Mouse (Mus musculus): ENCODE data around the gene Fkrp. TPM values are rescaled to one million over a fixed set of nuclear protein-coding genes. Genes with fewer than 3 reads are reported as not detected.

Fkrp gene
- polyA plus RNA-seq, 1 experiment, result 11.7 TPM

DNA sequence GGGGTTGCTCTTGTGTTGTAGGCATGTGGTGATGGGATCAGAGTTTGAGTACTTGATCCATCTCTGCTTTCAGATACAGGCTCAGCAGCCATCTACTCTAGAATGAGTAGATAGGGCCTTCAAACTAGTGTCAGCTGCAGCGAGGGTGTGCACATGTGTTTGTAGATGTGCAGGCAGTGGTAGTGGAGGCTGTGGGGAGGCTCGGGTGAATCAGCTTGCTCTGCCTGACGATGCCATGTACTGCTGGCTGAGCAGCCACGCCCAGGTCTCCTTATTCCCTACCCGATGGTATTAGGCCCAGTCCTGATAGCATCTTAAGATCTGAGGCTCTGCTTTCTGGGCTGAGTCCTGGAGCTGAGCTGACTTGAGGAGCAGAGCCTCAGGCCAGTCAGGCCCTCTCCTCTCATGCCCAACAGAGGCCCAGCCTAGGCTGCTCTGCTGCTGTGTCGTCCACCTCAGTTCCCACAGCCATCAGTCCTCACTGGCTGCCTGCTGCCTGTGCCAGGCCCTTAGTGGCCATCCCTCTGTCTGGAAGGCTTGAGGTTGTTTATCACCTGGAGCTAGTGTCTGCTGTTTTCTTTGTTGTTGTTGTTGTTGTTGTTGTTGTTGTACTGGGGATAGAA lies 22.4 kb upstream of the Fkrp start:
- WGBS, result 60% methylated on average over 6 of the region's 6 CpGs
- no peak for DNase-seq (ENCODE audit: low read depth, low spot score)

- 89% methylated on average over 18 of the region's 18 CpGs for WGBS
Measured at GRCm38 (mm10) chr7:16837916-16838803, 21.6 kb upstream of the Fkrp start.

GRCm38 (mm10) chr7:16830449-16830848 lies 13.9 kb upstream of the Fkrp start:
- DNase-seq (ENCODE audit: low read depth, low spot score), result no peak
- 86% methylated on average over 9 of the region's 9 CpGs for WGBS

More at GRCm38 (mm10) chr7:16837916-16838803, 21.6 kb upstream of the Fkrp start:
- DNase-seq (ENCODE audit: low read depth, low spot score), result no peak

- DNase-seq (ENCODE audit: low read depth, low spot score), result no peak
- 70% methylated on average over 4 of the region's 4 CpGs for WGBS
Measured at GRCm38 (mm10) chr7:16827274-16827673, 10.7 kb upstream of the Fkrp start.

- WGBS, result 84% methylated on average over 5 of the region's 5 CpGs
Measured at GRCm38 (mm10) chr7:16826571-16826970, 10.0 kb upstream of the Fkrp start.

GRCm38 (mm10) chr7:16825785-16826184 lies 9.3 kb upstream of the Fkrp start:
- no peak for DNase-seq (ENCODE audit: low read depth, low spot score)
- WGBS, result 73% methylated on average over 10 of the region's 10 CpGs

More at GRCm38 (mm10) chr7:16826571-16826970, 10.0 kb upstream of the Fkrp start:
- DNase-seq (ENCODE audit: low read depth, low spot score), result no peak

- no peak for DNase-seq (ENCODE audit: low read depth, low spot score)
- 74% methylated on average over 5 of the region's 5 CpGs for WGBS
Measured at GRCm38 (mm10) chr7:16823734-16824133, 7.2 kb upstream of the Fkrp start.

DNA sequence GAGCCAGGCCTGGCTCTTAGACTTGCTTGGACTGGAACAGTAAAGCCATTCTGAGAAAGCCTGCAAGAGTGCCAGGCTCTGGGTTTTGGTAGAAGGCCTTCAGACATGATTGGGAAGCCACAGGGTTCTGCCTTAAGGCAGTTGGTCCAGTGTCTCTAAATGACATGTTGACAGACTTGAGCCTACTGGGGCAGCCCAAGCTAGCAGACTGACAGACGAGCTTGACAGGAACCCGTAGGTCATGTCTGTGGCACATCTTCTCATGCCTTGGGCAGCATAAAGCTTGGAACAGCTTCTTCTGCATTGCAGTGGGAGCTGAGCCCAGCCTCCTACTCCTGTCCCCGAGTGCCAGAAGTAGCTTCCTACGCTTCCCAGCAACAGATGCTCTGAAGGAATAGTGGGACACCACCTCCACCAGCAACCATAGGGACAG lies 5.2 kb upstream of the Fkrp start:
- no peak for DNase-seq (ENCODE audit: low read depth, low spot score)
- WGBS, result 77% methylated on average over 4 of the region's 4 CpGs

DNA sequence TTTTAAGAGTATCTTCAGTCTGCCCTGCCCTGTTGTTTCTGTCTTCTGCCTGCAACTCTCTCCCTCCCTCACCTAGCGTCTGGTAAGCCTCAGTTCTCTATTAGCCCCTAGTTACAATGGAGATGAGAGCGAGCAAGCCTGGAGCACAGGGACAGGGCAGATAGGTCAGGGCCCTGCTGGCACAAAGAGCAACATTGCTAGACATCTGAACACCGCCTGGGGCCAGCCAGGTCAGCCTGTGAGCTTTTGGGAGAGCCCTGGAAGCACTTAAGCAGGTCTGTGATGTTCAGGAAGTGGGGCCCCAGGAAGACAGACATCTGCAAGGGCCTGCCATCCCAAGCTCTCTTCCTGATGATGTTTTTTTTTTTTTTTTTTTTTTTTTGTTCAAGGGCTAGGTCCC lies 4.6 kb upstream of the Fkrp start:
- no peak for DNase-seq (ENCODE audit: low read depth, low spot score)
- 75% methylated on average over 3 of the region's 3 CpGs for WGBS

GRCm38 (mm10) chr7:16820271-16820763 lies 3.8 kb upstream of the Fkrp start:
- WGBS, result 57% methylated on average over 5 of the region's 5 CpGs
- no peak for DNase-seq (ENCODE audit: low read depth, low spot score)

GRCm38 (mm10) chr7:16819794-16820193 lies 3.3 kb upstream of the Fkrp start:
- 76% methylated on average over 5 of the region's 5 CpGs for WGBS

DNA sequence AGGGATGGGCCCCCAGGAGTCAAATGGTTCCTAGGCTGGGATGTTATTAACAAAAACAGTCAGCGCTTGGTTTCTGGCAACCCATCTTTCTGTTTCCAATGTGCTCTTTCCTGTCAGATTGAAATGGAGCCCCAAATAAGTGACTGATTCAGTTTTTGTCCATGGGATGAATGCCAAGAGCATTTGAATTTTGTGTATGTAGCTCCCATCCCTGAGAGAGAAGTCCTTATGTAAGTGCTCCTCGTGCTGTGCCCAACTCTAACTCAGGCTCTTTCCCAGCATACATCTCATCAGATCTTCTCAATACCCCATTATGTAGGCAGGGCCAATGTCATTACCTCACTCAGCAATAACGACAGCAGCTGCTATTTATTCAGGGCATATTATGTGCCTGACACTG lies 1.2 kb upstream of the Fkrp start:
- no peak for DNase-seq (ENCODE audit: low read depth, low spot score)
- WGBS, result 31% methylated on average over 3 of the region's 3 CpGs

More at GRCm38 (mm10) chr7:16819794-16820193, 3.3 kb upstream of the Fkrp start:
- no peak for DNase-seq (ENCODE audit: low read depth, low spot score)

DNA sequence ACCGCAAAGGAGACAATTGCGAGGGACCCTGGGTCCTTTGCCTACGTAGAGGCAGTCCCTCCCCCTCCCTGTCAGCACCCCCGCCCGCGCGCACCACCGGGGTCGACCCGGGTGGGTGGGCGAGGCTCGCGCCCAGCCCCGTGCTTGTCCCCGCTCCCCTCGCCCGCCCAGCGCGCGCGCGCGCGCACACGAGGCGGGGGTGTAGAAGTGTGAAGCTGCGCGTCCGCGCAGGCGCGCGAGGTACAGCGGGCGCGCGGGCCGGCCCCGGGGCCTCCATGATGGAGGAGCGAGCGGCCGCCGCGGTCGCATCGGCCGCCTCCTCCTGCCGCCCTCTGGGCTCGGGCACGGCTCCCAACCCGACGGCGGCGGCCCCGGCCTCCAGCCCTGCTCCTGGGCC lies 456 bp downstream of the Fkrp start:
- DNase-seq (ENCODE audit: low read depth, low spot score), result no peak
- 1% methylated on average over 53 of the region's 55 CpGs for WGBS

DNA sequence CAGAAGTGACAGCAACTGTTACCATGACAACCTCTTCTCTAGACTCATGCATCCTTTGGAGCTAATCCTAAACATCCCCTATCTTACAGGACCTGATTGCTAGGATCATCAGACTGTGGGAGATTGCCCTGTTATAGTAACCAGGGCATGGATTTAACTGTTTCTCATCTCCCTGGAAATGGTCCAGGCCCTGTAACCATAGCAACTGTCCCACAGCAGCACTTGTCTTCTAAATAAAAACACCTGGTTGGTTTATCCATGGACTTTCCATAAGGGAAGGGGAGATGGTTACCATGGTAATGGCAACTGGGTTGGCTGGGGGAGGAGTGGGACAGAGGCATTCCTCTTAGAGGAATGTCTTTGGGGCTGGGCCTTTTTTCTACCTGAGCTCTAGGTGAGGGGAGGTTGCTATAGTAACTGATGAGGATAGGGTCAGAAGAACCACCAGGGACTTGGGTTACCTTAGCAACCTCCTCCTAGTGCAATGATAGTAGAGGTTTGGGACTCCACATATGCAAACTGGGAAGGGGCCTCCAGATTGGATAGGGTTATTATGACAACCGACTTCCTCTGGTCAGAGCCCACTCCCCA lies 1.1 kb downstream of the Fkrp start, which contains the start of gene Strn4:
TSS of gene Strn4 (plus strand) at position 539 of the 591 bp plus-strand sequence.
- WGBS, result 13% methylated on average over 1 of the region's 1 CpGs
- DNase-seq (ENCODE audit: low read depth, low spot score), result no peak

- 76% methylated on average over 2 of the region's 2 CpGs for WGBS
- no peak for DNase-seq (ENCODE audit: low read depth, low spot score)
Measured at GRCm38 (mm10) chr7:16812505-16812904, 4.0 kb downstream of the Fkrp start.

DNA sequence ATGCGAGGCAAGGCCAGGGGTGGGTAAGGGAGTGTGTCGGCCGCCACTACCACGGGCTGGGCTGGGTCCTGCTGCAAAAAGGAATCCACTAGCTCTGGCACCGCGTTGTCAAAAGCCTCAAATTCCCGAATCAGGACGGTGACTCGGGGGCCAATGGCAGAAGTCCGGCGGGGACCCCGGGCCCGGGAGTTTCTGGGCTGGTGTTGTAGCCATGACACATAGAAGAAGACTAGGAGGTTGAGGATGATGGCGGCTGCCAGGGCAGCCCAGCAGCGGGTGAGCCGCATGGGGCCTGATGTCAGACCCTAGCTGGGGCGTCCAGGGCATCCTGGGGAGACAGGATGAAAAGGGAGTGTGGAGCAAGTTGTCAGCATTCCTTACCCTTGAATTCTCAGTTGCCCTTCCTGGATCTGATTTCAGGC lies 4.9 kb downstream of the Fkrp start:
- WGBS, result 76% methylated on average over 17 of the region's 17 CpGs
- no peak for DNase-seq (ENCODE audit: low read depth, low spot score)

DNA sequence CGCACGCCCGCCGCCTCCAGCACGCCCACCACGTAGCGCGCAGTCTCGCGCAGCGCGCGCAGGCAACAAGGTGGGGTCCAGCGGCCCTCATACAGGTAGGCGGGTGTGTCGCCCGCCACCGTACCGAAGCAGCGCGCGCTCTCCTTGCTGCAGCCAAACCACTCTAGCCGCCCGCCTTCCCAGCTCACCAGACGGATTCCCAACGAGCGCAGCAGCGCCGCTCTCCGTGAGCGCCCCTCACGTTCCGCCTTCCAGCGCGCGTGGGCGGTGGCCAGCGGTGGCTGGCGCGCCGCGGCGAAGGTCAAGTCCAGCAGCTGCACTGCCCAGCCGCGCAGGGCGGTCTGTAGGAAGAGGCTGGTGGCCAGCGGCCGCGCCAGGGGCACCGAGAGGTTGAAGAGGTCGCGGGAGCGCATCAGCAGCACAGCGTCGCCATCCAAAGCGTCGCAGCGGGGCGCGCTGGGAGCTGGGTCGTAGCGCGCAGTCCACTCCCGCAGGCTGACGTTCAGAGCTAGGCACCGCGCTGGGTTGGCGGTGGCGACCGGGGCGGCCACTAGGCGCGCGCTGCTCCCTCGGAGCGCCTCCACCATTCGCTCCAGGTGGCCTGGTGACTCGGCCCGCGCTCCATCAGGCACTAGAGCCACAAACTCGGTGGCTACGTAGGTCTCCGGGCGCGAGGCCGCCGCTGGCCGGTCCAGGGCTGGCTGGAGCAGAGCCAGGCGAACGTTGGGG lies 5.4 kb downstream of the Fkrp start:
- 76% methylated on average over 90 of the region's 90 CpGs for WGBS
- no peak for DNase-seq (ENCODE audit: low read depth, low spot score)

- no peak for DNase-seq (ENCODE audit: low read depth, low spot score)
- WGBS, result 91% methylated on average over 28 of the region's 28 CpGs
Measured at GRCm38 (mm10) chr7:16810399-16810919, 6.1 kb downstream of the Fkrp start.

GRCm38 (mm10) chr7:16809739-16810138 lies 6.8 kb downstream of the Fkrp start:
- WGBS, result 23% methylated on average over 10 of the region's 10 CpGs

More at GRCm38 (mm10) chr7:16809739-16810138, 6.8 kb downstream of the Fkrp start:
- no peak for DNase-seq (ENCODE audit: low read depth, low spot score)

Data from large intestine, adult 2 months (tissue).